22 mouse cellular contexts compared by ENCODE assay signal in genomic region chr15:96055361-96055760, GRCm38 (mm10).
DNase-seq lines count a peak whose midpoint lies in the region; ATAC-seq and TF ChIP-seq lines count a peak whose summit lies in the region.
"Had no signal": no experiment of that assay in that cellular context is flagged by ENCODE, and none has a peak within 500 bp of the region (broad histone marks: within the 10 kb centered on the region; RNA-seq: fewer than 3 reads in every experiment).

No protein-coding gene starts in this region.

- peak overlapping the region; percentile 42; the same call in 1 of the 2 replicates for H3K27ac ChIP-seq in hindbrain, embryonic 13.5 days
- H3K27ac ChIP-seq in hindbrain, embryonic 11.5 days (ENCODE audit: low read depth, low read length) = no peak overlapping the region
- H3K27ac ChIP-seq in kidney, postnatal 0 days = peak overlapping the region; percentile 26
- no peak overlapping the region for H3K27ac ChIP-seq in midbrain, postnatal 0 days (ENCODE audit: low read depth, low read length)
- H3K27ac ChIP-seq in midbrain, embryonic 14.5 days (replicated peaks; ENCODE audit: low read depth, low read length) = no peak overlapping the region
- H3K27ac ChIP-seq in neural tube, embryonic 15.5 days (replicated peaks) = no peak overlapping the region
- H3K27ac ChIP-seq: forebrain, embryonic 13.5 days; midbrain, embryonic 15.5 days had no signal

- peaks cover 10% of the 10 kb centered on the region for H3K4me1 ChIP-seq in hindbrain, embryonic 13.5 days (replicated peaks)
- no peaks in the 10 kb centered on the region for H3K4me1 ChIP-seq in hindbrain, embryonic 11.5 days (replicated peaks; ENCODE audit: control insufficient read depth, insufficient read depth, low read length)
- H3K4me1 ChIP-seq in kidney, postnatal 0 days (replicated peaks; ENCODE audit: insufficient read depth, low read length) = 0 out of 2 replicates have a peak, but pooled peaks cover 4% of the 10 kb centered on the region
- H3K4me1 ChIP-seq in midbrain, postnatal 0 days (ENCODE audit: insufficient read depth, low read length) = no peaks in the 10 kb centered on the region
- no peaks in the 10 kb centered on the region for H3K4me1 ChIP-seq in midbrain, embryonic 14.5 days (ENCODE audit: control insufficient read depth, insufficient read depth, low read length)
- peaks cover 13% of the 10 kb centered on the region for H3K4me1 ChIP-seq in neural tube, embryonic 15.5 days
- H3K4me1 ChIP-seq: midbrain, embryonic 15.5 days had no signal

- no peak overlapping the region for H3K9ac ChIP-seq in hindbrain, embryonic 13.5 days
- H3K9ac ChIP-seq in hindbrain, embryonic 11.5 days (ENCODE audit: low read depth, low read length) = no peak overlapping the region
- H3K9ac ChIP-seq in kidney, postnatal 0 days (ENCODE audit: low read depth, low read length) = no peak overlapping the region
- no peak overlapping the region for H3K9ac ChIP-seq in midbrain, postnatal 0 days (replicated peaks; ENCODE audit: low read length, poor library complexity, severe bottlenecking)
- H3K9ac ChIP-seq in midbrain, embryonic 14.5 days (replicated peaks; ENCODE audit: low read length) = no peak overlapping the region
- H3K9ac ChIP-seq in neural tube, embryonic 15.5 days (replicated peaks) = no peak overlapping the region
- H3K9ac ChIP-seq: forebrain, embryonic 13.5 days; midbrain, embryonic 15.5 days had no signal

- H3K9me3 ChIP-seq in hindbrain, embryonic 13.5 days = no peaks in the 10 kb centered on the region
- H3K9me3 ChIP-seq in hindbrain, embryonic 11.5 days (ENCODE audit: control insufficient read depth, low read length) = no peaks in the 10 kb centered on the region
- H3K9me3 ChIP-seq in kidney, postnatal 0 days (replicated peaks; ENCODE audit: low read length) = no peaks in the 10 kb centered on the region
- no peaks in the 10 kb centered on the region for H3K9me3 ChIP-seq in midbrain, postnatal 0 days (ENCODE audit: low read length)
- H3K9me3 ChIP-seq in midbrain, embryonic 14.5 days (ENCODE audit: control insufficient read depth, low read length) = no peaks in the 10 kb centered on the region
- H3K9me3 ChIP-seq in neural tube, embryonic 15.5 days (replicated peaks) = no peaks in the 10 kb centered on the region
- H3K9me3 ChIP-seq: forebrain, embryonic 13.5 days; midbrain, embryonic 15.5 days had no signal

- ATAC-seq in hindbrain, embryonic 13.5 days (ENCODE audit: low FRiP score) = no peak
- ATAC-seq in hindbrain, embryonic 11.5 days (ENCODE audit: low FRiP score) = no peak
- no peak for ATAC-seq in kidney, postnatal 0 days (replicated peaks; ENCODE audit: low FRiP score, low read depth)
- no peak for ATAC-seq in midbrain, postnatal 0 days (ENCODE audit: low FRiP score)
- ATAC-seq in midbrain, embryonic 14.5 days (ENCODE audit: low FRiP score, low TSS enrichment) = no peak
- ATAC-seq in neural tube, embryonic 15.5 days (ENCODE audit: low FRiP score) = no peak
- ATAC-seq: forebrain, embryonic 13.5 days; intestine, embryonic 16.5 days; lung, postnatal 0 days; midbrain, embryonic 15.5 days; Patski had no signal

- H3K4me2 ChIP-seq in hindbrain, embryonic 13.5 days = no peak overlapping the region
- no peak overlapping the region for H3K4me2 ChIP-seq in hindbrain, embryonic 11.5 days (replicated peaks; ENCODE audit: low read depth, low read length)
- H3K4me2 ChIP-seq in kidney, postnatal 0 days (ENCODE audit: low read length) = peak overlapping the region; percentile 41; the same call in 1 of the 2 replicates
- no peak overlapping the region for H3K4me2 ChIP-seq in midbrain, postnatal 0 days (ENCODE audit: low read depth, low read length, poor library complexity, severe bottlenecking)
- H3K4me2 ChIP-seq in midbrain, embryonic 14.5 days (ENCODE audit: low read length) = no peak overlapping the region
- H3K4me2 ChIP-seq in neural tube, embryonic 15.5 days = peak overlapping the region; percentile 37; the same call in 1 of the 2 replicates
- H3K4me2 ChIP-seq: forebrain, embryonic 13.5 days; midbrain, embryonic 15.5 days had no signal

- no peak overlapping the region for H3K4me3 ChIP-seq in hindbrain, embryonic 13.5 days
- no peak overlapping the region for H3K4me3 ChIP-seq in hindbrain, embryonic 11.5 days (ENCODE audit: low read depth, low read length)
- H3K4me3 ChIP-seq in kidney, postnatal 0 days (replicated peaks; ENCODE audit: low read depth, low read length) = no peak overlapping the region
- H3K4me3 ChIP-seq in midbrain, postnatal 0 days (ENCODE audit: low read depth, low read length) = no peak overlapping the region
- no peak overlapping the region for H3K4me3 ChIP-seq in midbrain, embryonic 14.5 days (replicated peaks; ENCODE audit: low read depth, low read length)
- no peak overlapping the region for H3K4me3 ChIP-seq in neural tube, embryonic 15.5 days (replicated peaks)
- H3K4me3 ChIP-seq: forebrain, embryonic 13.5 days; midbrain, embryonic 15.5 days; myocyte had no signal

- H3K36me3 ChIP-seq in hindbrain, embryonic 13.5 days = no peaks in the 10 kb centered on the region
- H3K36me3 ChIP-seq in hindbrain, embryonic 11.5 days (ENCODE audit: control insufficient read depth, insufficient read depth, low read length) = no peaks in the 10 kb centered on the region
- H3K36me3 ChIP-seq in kidney, postnatal 0 days (ENCODE audit: insufficient read depth, low read length) = no peaks in the 10 kb centered on the region
- no peaks in the 10 kb centered on the region for H3K36me3 ChIP-seq in midbrain, postnatal 0 days (ENCODE audit: insufficient read depth, low read length)
- no peaks in the 10 kb centered on the region for H3K36me3 ChIP-seq in midbrain, embryonic 14.5 days (ENCODE audit: control insufficient read depth, insufficient read depth, low read length)
- H3K36me3 ChIP-seq in neural tube, embryonic 15.5 days = no peaks in the 10 kb centered on the region
- H3K36me3 ChIP-seq: G1E; midbrain, embryonic 15.5 days had no signal

- 48% methylated on average over 10 of the region's 10 CpGs for WGBS in hindbrain, embryonic 13.5 days
- WGBS in hindbrain, embryonic 11.5 days = 59% methylated on average over 10 of the region's 10 CpGs
- WGBS in kidney, postnatal 0 days = 18% methylated on average over 10 of the region's 10 CpGs
- 59% methylated on average over 10 of the region's 10 CpGs for WGBS in midbrain, postnatal 0 days
- WGBS in midbrain, embryonic 14.5 days = 56% methylated on average over 10 of the region's 10 CpGs
- 31% methylated on average over 10 of the region's 10 CpGs for WGBS in neural tube, embryonic 15.5 days

- no peaks in the 10 kb centered on the region for H3K27me3 ChIP-seq in hindbrain, embryonic 13.5 days
- H3K27me3 ChIP-seq in hindbrain, embryonic 11.5 days (ENCODE audit: control insufficient read depth, insufficient read depth, low read length) = no peaks in the 10 kb centered on the region
- H3K27me3 ChIP-seq in kidney, postnatal 0 days (ENCODE audit: insufficient read depth, low read length) = no peaks in the 10 kb centered on the region
- H3K27me3 ChIP-seq in midbrain, postnatal 0 days (ENCODE audit: insufficient read depth, low read length) = no peaks in the 10 kb centered on the region
- no peaks in the 10 kb centered on the region for H3K27me3 ChIP-seq in midbrain, embryonic 14.5 days (ENCODE audit: control insufficient read depth, insufficient read depth, low read length)
- no peaks in the 10 kb centered on the region for H3K27me3 ChIP-seq in neural tube, embryonic 15.5 days (replicated peaks)
- H3K27me3 ChIP-seq: CH12.LX; forebrain, embryonic 13.5 days; midbrain, embryonic 15.5 days had no signal

- DNase-seq in hindbrain, embryonic 11.5 days (ENCODE audit: low spot score) = no peak
- peak; percentile 51 for DNase-seq in kidney, postnatal 0 days (ENCODE audit: low spot score)
- DNase-seq in kidney, postnatal 36 days = no peak
- peak; percentile 24 for DNase-seq in midbrain, postnatal 0 days (ENCODE audit: low spot score)
- no peak for DNase-seq in midbrain, embryonic 14.5 days
- DNase-seq: B cell, adult 2 months; cerebellum, adult 11-12 months; cerebellum, postnatal 10 days; gastrocnemius, postnatal 36 days; layer of hippocampus, postnatal 36 days; thymus, adult 2 months; thymus, postnatal 4 days had no signal

- no peak for TF ChIP-seq CTCF in kidney, postnatal 0 days (IDR thresholded peaks at IDR 0.05; ENCODE audit: low read depth)
- no peak for TF ChIP-seq CTCF in midbrain, postnatal 0 days (IDR thresholded peaks at IDR 0.05)

Comparison
In these comparisons a context has a peak if more than half of its experiments do, and no peak if none do; other contexts are left out.
1. H3K27ac ChIP-seq: peak in hindbrain, embryonic 13.5 days (single experiment) and kidney, postnatal 0 days (single experiment); none in hindbrain, embryonic 11.5 days (single experiment), midbrain, postnatal 0 days (single experiment), midbrain, embryonic 14.5 days (single experiment) and neural tube, embryonic 15.5 days (single experiment).
2. DNase-seq: peak in kidney, postnatal 0 days (single experiment) and midbrain, postnatal 0 days (single experiment); none in hindbrain, embryonic 11.5 days (single experiment), kidney, postnatal 36 days (0 of 2) and midbrain, embryonic 14.5 days (single experiment).
3. H3K4me2 ChIP-seq: peak in kidney, postnatal 0 days (single experiment) and neural tube, embryonic 15.5 days (single experiment); none in hindbrain, embryonic 13.5 days (single experiment), hindbrain, embryonic 11.5 days (single experiment), midbrain, postnatal 0 days (single experiment) and midbrain, embryonic 14.5 days (single experiment).